Mouse (Mus musculus) embryo, embryonic 11.5 days (tissue): ENCODE measurements around the gene Myom1.

Source experiments
- DNase-seq: peaks from one replicate; pipeline ENCODE4 v3.0.0-alpha.2; 2012; ENCODE audit warnings: low read depth, low spot score

Myom1 gene

DNA sequence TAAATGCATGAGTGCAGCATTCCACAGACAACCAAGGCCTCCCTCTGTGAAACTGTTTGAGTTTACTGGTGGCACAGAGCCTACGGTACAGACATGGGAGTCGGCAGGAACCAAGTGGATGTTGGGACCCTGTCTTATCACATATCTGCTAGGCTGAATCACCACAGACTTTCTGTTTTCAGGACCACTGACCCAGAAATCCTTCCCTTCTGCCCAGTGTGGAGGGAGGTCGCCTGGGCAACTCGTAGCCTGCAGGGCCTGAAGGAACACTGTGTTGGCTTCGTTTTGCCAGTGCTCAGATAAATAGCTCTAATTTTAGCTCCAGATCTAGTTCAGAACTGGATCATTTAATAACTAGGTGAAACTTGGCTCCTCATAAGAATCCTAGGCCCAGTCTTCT, 12.5 kb downstream of the Myom1 start:
- no peak for DNase-seq

DNA sequence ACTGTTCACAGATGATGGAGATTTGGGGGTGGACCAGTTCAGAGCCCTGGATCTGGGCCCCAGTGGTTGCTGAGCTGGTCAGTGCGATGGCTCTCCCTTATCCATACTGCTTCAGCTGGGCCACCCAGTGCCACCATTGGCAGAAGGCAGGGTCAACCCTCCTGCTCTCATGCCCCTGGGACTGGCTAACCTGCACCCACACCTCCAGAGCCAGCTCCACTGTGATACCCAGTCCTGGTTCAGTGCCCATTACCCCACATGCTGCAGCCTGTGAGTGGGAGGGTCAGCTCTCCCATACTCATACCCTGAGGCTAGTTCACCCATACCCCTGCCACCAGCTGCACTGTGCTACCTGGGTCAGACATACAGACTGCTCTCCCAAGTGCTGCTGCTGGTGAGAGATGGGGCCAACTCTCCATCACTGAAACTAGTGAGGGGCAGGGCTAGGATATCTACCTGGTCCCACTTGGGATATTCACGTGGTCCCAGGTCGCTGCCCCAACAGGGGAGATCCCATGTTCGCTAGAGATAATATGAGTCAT, 15.1 kb downstream of the Myom1 start:
- no peak for DNase-seq

DNA sequence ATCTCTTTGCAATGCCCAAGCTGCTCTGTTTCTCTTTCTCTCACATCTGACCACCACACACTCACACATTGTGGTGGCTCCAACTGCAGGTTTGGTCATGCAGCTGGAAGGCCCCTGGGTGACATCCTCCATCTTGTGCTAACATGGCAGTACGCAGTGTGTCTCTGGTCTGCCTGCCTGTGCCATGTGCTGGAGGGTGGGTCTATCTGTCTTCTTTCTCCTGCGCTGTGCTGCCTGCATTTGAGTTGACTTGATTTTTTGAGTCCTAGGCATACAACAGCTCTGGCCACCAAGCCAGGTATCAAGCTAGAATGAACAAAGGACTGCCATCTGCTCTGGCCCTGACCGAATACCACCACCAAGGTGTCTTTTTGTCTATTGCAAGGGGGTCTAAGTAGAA, 15.7 kb downstream of the Myom1 start:
- DNase-seq = no peak

DNA sequence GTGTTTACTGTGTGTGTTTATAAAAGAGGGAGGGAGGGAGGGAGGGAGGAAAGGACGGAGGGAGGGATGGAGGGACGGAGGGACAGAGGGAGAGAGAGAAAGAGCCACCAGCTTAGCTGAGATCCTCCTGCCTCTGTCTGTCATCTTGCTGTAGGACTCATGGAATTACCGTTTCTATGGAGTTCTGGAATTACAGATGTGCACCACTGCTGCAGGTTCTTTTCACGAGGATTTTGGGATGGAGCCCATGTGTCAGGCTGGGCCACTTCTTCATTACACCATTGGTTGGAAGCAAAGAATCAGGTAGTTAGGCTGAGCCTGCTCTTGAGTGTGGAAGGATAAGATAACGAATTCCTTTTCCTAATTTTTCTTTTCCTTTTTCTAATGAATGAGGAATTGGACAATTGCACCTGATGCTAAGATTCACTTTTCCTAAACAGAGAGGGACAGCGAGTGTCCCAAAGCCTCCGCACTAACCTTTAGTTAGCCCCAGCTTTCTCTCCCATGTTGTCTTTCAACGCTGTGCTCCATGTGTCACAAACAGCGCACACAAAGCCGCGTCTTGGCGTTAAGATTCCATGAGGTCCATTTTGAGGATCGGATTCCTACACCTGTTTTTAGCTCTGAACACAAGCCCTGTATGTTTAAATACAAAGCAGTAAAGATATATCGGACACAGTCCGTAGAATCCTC, 16.3 kb downstream of the Myom1 start:
- DNase-seq = no peak

DNA sequence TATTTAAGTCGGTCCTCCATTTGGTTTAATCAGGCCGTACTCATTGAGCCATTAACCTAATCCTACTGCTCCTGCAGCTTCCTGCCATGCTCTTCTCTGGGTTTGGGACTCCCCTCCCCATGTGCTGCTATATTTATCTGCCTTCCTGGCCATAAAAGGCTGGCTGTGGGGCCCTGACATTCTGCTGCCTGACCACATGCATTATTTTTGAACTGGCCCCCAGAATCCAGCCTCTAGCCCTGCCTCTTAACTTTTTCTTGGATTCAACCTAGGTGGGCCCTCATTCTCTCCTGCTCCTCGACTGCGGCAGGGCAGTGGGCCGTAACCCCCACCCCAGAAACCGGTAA, 16.8 kb downstream of the Myom1 start:
- no peak for DNase-seq

DNA sequence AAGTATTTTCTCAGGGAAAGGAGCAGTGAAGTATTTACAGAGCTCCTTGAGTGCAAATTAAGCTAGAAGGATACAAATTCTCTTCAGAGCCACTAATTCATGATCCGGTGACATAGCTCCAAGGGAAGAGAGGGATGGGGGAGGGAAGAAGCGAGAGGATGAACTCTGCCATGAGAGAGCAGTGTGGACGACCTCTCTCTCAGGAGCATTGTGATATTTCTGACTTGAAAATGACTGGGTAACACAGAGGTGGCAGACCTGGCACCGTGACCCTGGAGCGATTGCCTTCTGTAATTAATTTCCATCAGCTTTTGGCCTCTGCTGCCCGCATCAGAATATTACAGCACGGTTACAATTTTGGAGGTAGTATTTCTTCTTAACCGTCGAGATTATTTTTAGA, 17.4 kb downstream of the Myom1 start:
- DNase-seq = no peak

DNA sequence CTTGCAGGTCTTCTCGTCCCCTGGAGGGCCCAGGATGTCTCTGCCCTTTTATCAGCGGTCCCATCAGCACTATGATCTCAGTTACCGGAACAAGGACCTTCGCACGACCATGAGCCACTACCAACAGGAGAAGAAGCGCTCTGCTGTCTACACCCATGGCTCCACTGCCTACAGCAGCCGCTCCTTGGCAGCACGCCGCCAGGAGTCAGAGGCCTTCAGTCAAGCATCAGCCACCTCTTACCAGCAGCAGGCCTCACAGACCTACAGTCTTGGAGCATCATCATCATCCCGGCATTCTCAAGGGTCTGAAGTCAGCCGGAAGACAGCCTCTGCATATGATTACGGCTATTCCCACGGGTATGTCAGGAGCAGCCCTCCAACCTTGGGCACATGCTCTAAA, 20.4 kb downstream of the Myom1 start:
- DNase-seq = no peak

DNA sequence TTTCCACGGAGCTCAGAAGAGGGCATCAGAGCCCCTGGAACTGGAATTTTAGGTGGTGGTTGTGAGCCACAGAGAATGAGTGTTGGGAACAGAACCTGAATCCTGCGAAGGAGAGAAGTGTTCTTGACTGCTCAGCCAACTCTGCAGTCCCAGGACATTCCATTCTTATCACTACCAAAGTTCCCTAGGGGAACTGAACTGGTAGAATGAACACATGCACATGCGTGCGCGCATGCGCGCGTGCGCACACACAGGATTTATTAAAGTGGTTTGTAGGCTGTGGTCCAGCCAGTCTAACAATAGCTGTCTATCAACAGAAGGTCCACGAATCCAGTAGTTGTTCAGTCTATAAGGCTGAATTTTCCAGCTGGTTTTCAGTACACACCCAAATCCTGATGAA, 21.6 kb downstream of the Myom1 start:
- DNase-seq = no peak

DNA sequence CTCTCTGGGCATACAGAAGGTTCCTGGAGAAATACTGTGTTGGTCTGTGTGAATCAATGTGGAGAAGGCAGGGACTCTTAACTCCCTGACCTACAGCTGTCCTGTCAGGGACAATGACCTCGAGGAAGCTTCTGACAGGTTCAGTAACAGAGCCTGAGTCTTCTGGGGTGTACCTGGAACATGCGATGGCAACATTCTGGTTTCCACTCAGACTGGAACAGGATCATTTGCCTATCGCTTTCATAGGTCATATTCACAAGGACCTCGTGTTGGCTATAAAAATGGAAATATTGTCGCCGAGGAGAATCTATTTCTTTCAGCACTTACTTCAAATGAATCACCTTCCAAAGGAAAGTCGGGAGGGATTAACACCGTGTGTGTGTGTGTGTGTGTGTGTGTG, 23.5 kb downstream of the Myom1 start:
- no peak for DNase-seq

DNA sequence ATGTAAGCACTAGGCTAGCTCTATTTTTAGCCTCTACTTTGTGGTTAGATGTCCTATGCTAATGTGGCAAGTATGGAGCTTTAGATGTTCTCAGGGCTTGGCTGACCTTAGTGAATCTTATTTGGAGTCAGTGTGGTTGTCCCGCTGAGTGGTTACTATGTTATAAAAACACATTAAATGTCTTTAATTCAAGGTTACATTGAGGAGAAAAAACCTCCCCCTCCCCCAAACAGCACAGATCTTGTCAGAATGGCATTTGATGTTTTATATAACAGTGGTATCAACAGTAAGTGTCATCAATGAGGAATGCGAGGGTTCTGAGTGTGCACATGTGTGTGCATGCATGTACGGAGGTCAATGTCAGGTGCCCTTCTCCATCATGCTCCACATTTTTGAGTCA, 24.8 kb downstream of the Myom1 start:
- no peak for DNase-seq

DNA sequence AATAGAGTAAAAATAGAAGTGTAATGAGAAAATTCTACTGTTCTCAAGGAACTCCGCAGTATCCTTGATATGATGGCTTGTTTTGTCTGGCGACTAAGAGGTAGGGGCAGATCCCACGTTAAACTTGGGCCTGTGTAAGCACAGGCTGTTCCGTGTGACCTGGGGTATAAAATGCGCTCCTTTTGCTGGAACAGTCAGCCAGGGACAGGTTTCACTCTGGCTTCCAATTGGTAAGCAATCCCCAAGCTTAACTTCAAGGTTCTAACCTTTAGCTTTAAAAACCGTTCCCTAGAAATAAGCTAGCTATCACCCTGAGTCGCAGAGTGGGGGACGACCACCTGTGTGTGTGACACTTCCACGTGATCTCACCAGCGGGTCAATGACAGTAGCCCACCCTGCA, 30.3 kb downstream of the Myom1 start:
- DNase-seq = no peak

DNA sequence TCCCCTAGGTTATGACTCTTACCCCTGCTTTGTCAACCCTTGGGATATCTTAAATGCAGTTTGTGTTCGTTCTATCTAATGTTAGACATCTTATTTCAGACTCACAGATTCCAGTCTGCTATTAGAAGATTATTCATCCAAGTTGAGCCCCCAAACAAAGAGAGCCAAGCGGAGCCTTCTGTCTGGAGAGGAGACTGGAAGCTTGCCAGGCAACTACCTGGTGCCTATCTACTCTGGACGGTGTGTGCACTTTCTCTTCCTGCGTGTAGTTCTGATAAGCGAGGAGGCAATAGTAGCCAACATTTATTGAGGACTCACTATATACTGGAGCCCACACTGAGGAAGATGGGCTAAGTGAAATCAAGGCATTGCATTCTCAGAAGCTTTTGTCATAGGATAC, 32.0 kb downstream of the Myom1 start:
- no peak for DNase-seq

DNA sequence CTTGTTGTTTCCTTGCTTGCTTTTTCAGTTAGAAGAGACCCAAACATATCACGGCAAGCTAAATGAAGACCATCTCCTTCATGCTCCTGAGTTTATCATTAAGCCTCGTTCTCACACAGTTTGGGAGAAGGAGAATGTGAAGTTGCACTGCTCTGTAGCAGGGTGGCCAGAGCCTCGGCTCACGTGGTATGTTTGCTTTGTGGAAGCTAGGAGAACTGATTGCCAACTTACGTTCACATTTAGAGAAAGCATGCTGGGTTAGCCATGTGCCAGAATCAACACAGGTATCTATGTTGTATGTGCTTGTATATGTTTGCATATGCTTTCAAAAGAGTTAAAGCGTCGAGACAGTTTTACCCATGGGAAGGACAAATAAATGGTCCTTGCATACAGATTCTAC, 34.8 kb downstream of the Myom1 start:
- no peak for DNase-seq

DNA sequence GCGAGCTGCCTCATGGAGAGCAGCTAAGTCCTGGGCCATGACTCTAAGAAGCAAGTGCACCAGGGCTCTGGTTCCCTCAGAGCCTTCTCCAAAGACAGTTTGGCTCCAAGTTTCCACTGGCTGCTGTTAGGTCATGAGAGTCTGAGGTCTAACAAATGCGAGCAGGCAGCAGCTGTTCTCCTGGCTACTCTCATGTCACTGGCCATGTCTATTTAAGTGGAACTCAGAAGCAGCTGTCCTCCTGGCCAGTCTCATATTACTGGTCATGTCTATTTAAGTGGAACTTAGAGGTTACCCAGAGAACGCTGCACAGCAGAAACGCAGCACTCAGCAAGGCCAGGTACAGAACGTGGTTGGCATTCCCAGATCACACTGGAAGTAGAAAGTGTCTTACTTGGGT, 36.4 kb downstream of the Myom1 start:
- no peak for DNase-seq

DNA sequence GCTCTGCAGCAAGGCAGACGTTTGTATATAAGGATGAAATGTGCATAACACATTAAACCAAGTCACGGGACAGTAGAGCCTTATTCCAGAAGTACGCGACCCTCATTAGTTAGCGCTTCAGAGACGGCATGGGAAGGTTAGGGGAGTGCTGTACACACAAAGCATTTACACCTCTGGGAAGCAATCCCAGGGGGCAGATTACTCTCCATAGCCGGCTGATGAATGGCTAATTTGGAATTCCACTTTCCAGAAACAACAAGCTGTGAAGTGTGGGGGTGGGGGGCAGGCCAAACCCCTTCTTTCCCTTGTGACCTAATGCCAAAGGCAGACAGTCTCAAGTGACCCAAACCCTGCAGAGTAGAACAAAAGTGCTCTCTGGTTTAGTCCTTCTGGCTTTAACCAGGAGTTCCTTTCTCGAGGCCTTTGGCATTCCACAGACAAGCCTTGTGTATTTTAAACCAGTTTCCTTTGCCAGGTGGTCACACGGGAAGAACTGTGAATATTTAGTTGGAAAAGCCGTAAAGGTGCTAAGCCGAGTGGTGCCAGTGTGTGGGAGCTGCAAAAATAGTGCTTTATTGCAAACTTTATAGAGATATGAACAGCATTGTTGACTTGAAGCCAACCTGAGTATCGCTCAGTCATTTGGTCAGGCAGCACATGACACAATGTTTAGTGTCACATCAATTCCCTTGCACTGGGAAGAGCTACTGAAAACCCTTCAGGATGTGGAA, 37.6 kb downstream of the Myom1 start:
- peak; percentile 38 for DNase-seq

DNA sequence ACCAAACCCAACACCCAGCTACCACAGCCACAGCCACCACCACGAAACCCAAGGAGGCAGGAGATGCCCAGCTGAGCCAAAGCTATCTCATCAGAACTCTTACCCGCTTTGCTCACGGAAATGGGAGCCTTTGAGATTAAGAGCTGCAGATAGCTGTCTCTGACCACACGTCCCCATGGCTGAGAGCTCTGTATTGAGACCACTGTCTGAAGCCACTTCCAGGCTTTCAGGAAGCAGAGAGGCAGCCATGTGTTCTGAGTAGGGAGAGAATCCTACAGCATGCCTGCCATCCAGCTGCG, 38.1 kb downstream of the Myom1 start:
- DNase-seq = no peak

DNA sequence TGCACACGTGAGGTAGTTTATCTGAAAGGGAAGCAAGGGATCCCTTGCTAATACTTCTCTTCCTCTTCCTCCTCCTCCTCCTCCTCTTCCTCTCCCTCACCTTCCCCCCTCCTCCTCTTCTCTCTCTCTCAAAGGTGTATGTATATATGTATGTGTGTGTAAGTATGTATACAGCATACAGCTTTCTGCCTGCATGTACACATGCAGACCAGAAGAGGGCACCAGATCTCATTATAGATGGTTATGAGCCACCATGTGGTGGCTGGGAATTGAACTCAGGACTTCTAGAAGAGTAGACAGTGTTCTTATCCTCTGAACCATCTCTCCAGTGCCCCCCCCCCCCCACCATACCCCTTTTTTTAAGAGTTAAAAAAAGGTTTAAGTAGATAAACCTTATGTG, 40.2 kb downstream of the Myom1 start:
- no peak for DNase-seq

DNA sequence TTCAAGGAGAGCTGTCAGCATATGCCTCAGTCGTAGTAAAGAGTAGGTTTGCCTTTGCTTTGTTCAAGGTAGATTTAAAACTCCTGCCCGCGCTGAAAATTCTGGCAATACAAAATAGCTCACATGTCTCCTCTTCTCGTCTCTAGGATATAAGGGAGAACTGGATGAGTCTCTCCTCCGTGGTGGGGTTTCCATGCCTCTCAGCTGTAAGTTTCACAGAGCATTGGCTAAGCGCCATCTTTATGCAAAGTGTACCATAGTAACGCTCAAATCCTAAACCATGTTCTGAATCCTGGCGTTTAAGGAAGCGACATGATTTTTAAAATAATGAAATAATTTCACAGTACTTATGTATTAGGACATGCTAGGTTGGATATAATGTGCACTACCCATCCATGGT, 43.2 kb downstream of the Myom1 start:
- DNase-seq = no peak

DNA sequence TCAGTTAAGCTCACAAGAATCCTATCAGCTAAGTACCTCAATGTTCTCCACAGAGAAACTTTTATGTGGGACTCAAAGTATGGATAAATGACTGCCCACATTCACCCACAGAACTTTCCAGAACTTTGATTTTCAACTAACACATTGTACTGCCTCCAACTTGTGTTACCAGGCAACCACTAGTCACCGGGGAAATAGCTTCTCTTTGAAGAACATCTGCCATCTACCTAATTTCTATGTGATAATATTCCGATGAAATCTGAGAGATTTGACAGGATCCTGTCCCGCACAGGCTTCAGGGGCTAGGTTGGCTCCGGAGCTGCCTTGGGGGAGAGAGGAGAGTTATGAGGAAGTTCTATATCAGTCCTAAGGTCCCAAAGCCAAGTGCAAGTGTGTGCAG, 44.4 kb downstream of the Myom1 start:
- no peak for DNase-seq

DNA sequence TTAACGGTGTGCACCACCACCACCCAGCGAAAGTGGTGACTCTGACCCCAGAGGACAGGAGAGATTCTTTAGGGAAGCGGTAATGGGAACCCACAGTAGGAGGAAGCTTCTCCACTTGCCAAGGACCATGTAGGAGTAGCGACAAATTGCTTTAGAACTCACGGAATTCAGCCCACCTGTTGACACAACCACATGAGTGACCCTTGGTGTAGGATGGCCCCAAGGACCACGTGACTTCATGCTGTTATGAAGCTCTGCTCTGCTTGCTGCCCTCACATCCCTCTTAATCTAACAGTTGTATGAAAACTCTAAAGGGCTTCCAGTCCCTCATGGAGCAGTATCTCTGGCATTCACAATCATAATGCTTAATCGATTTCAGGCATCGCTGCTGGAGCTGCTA, 46.9 kb downstream of the Myom1 start:
- DNase-seq = no peak

DNA sequence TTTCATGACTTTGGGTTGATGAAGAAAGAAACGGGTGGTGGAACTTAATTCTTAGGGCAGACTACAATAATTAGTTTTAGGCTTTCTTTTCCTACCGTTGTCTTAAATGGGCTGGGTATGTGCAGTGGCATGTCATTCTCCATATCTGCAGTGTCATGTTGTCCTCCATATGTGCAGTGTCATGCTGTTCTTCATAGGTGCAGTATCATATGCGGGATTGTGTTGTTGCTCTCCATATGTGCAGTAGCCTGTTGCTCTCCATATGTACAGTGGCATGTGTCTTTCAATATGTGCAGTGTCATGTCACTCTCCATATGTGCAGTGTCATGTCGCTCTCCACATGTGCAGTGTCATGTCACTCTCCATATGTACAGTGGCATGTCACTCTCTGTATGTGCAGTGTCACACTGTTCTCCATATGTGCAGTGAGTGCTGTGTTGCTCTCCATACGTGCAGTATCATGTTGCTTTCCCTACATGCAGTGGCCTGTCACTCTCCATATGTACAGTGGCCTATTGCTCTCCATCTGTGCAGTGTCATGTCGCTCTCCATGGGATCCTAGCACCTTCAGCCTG, 50.8 kb downstream of the Myom1 start:
- no peak for DNase-seq

DNA sequence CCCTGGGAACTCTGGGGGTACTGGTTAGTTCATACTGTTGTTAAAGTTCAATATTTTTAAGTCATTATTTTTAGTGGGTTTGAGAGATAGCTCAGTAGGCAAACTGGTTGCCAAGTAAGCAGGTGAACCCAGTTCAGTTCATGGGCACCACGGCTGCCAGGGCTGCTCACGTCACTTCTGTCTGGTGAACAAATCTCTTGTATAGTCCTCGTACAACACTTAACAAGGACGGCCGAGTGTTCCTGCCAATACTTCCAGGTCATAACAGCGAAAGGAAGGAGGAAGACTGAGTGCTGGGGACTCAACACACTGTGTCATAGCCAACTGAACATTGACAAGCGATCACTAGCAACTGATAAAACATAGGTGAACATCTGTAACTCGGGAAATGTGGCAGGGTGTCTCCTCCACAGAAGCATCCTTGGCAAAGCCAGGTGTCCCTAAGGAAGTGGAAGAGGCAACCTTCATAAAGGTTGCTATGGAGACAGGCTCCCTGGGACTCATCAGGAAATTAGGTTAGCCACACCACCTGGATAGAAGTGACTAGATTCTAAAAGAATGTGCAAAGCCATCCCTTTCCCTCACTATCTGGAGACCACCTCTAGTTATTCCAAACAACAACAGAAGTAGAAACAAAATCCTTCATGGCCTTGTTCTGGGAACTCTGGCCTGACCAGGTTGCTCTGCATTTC, 52.9 kb downstream of the Myom1 start:
- DNase-seq = no peak

DNA sequence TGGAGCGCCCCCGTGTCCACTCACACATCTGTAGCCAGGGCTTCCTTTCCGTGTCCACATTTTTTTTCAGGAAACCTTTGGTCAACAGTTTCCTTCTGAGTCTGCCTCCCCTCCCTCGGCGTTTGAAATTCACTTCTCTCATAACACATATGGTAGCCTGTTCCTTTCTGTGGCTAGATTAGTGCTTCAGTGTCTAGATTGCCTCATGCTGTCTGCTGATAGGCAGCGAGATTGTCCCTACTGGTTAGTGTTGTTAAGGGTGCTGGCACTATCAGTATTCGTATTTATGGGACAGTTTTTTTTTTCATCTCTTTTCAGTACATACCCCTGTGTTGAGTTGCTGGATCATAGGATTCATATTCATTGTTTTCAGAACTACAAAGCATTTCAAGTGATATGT, 54.0 kb downstream of the Myom1 start:
- DNase-seq = no peak
